Mouse (Mus musculus): ENCODE measurements around the gene Rfxank. TPM values are rescaled to one million over a fixed set of nuclear protein-coding genes. Genes with fewer than 3 reads are reported as not detected.
A peak's percentile ranks its signal among the peaks of the same experiment; 100 is the strongest.

The Rfxank gene
- 10 to 100 TPM; 13.6 to 18.9 (median 14.7) TPM for total RNA-seq (2022)

DNA sequence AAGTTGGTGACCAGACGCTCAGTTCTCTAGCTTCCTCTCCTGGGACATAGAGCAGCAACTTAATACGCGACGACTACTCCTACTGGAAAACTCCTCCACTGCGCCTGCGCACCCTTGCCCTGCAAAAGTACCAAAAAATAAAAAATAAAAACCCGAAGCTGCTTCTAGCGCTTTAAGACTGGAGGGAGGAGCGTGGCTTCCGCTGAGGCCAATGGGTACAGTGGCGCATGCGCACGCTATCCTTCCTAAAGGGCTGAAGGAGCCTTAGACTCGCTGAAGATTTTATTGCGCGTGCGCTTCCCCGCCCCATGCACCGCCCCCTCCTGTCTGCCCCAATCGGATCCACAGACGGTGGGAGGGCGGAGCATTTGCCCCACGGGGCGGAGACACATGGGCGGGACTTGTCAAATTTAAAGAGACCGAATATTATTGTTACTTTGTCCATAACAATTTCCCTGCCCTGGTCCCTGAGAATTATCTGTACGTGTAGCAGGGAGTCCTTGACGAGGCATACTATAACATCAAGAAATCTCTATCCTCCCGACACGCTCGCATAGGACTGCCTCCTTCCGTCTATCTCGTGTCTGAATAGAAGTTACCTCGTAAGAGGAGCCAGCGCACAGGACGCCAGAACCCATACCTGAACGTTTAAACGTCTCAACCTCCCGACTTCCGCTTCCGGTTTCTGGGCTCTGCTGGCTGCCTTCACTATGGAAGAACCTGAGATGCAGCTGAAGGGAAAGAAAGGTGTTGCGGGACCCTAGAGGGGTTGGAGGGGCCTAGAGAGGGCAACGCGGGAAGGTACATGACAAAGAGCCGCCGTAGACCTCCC lies at the start of gene Rfxank, which contains the start of the genes Borcs8 and Mef2b:
TSS of gene Rfxank (minus strand) at position 129 of the 832 bp plus-strand sequence.
TSS of gene Borcs8 (plus strand) at position 474 of the 832 bp plus-strand sequence.
TSS of gene Mef2b (plus strand) at position 686 of the 832 bp plus-strand sequence.
- DNase-seq (ENCODE audit: low spot score in 2 of 2) = peak; percentile 98 to 99

DNA sequence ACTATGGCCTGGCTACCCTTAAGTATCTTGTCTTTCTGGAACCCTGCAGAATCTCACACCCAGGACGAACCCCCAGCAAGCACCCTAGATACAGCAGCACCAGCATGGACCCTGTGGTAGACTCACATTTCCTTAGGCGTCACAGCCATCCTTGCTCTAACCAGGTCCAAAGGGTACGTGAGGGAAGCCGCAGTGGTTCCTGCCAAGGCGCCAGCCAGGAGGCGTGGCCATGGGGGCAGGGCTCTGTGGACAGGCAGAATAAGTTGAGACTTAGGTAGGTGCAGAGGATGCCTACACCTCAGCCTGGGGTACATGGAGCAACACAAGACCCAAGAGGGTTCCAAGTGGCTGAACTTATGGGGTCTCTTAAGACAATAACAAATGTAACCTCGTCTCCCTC lies 49.8 kb upstream of the Rfxank start:
- DNase-seq (ENCODE audit: low spot score in 2 of 2) = no peak

DNA sequence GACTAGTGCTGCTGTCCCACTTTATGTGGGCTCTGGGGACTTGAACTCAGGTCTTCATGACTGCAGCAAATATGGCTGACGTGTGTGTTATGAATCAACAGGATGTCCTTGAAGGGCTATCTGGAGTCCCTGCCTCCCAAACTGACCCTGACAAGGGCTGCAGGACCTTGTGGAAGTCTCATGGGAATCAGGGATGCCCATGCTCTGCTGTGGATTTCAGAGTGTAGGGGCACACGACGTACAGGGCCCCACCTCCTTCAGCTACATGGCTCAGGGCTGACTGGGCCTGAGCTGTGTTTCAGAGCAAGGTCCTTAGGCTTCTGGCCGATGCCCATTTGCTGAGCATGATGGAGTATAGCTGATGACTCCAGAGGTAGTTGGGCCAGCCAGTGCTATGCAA lies 44.2 kb upstream of the Rfxank start:
- no peak for DNase-seq (ENCODE audit: low spot score in 2 of 2)

DNA sequence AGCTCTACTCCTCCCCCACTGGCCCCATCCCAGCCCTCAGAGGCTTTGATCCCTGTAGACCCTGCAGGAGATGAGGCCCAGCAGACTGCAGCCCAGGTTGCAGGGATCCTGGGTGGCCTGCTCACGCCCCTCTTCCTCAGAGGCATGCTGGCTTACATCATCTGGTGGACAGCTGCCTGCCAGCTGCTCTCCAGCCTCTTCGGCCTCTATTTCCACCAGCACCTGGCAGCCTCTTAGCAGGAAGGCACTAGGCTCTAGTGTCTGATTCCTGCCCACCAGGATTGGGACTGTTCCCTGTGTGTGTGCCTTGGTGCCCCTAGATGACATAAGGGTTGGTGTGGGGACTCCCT lies 42.9 kb upstream of the Rfxank start:
- DNase-seq (ENCODE audit: low spot score in 2 of 2) = no peak

DNA sequence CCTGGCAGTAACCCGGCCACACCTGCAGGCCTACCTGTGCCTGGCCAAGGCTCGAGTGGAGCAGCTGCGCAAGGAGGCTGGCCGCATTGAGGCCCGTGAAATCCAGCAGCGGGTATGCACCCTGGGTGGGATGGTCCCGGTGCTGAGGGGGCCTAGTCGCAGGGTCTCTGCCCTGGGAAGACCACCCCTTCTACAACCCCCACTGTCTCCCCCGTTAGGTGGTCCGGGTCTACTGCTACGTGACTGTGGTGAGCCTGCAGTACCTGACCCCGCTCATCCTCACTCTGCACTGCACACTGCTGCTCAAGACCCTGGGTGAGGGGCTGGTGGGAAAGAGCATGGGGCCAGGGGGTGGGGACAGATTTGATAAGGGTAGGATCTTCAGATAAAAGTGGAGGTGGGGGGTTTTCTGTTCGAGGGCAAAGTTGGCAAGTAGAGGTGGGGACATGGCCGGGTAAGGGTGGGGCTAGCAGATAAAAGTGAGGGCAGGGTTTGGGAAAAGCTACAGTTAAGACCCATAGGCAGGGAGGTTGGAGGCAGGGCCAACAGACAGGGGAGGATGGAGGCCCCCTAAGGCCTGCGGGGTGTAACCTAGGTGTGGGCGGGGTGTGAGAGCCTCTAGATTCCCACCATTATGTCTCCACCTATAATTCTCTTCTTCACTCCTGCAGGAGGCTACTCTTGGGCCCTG lies 42.4 kb upstream of the Rfxank start:
- DNase-seq (ENCODE audit: low spot score in 2 of 2) = no peak

DNA sequence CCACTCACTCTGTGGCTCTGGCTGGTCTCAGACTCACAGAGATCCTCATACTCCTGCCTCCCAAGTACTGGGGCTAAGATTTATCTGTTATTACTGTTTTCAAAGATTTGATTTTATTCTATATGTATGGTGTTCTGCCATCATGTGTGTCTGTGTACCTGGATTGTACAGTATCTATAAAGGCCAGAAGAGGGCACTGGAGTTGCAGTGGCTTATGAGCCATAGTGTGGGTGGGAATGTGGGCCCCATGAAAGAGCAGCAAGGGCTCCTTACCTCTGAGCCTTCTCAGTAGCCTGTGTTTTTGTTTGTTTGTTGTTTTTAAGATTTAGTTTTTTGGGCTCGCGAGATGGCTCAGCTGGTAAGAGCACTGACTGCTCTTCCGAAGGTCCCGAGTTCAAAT lies 40.1 kb upstream of the Rfxank start:
- DNase-seq (ENCODE audit: low spot score in 2 of 2) = no peak

DNA sequence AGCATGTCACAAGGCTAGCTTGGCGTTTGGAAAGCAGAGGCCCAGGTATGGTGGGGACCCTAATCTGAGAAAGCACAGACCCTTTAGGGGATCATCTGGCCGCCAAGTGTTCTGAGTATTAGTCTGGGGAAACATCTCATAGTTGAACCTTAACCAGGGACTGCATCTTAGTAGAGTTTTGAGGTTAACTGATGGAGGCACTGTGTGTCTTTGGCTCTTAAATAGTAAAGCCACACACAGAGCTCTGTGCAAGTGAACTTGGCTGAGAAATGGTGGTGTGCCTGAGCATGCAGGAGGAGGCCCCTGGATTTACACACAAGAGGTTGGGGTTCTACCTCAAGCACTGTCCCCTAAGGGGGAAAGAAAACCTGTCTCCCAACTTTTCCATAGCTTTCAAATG lies 39.3 kb upstream of the Rfxank start:
- DNase-seq (ENCODE audit: low spot score in 2 of 2) = no peak

DNA sequence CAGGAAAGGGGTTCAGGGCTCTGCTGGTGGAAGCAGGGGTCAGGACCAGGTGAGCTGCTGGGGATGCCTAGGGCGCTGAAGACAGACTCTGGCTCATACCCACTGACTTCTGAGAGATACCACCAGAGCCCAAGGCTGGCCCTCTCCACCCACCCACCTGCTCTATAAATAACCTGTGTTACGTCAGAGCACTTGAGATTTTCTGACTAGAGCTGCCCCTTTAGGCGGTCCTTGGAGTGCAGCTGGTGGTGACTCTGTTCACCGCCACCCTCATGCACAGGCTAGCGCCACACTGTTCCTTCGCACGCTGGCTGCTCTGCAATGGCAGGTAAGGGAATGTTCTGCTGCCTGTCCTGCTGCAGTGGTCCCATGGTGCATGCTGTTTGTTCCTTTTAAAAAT lies 35.1 kb upstream of the Rfxank start:
- DNase-seq (ENCODE audit: low spot score in 2 of 2) = no peak

DNA sequence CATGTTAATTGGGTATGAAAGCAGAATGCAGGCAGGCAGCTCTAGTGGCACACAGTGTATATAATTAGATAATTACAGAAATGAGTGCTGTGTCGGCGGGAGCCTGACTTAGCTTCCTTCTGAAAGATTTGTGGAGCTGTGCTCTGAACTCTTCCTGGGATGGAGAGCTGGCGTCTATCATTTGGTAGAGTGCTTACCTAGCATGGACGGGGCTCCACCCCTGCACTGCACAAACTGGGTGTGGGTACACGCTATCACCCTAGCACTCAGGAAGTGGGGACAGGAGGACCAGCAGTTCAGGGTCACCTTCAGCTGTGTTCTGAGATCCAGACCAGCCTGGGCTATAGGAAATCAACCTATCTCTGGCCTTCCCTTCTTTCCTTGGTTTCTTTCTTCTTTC lies 34.4 kb upstream of the Rfxank start:
- no peak for DNase-seq (ENCODE audit: low spot score in 2 of 2)

DNA sequence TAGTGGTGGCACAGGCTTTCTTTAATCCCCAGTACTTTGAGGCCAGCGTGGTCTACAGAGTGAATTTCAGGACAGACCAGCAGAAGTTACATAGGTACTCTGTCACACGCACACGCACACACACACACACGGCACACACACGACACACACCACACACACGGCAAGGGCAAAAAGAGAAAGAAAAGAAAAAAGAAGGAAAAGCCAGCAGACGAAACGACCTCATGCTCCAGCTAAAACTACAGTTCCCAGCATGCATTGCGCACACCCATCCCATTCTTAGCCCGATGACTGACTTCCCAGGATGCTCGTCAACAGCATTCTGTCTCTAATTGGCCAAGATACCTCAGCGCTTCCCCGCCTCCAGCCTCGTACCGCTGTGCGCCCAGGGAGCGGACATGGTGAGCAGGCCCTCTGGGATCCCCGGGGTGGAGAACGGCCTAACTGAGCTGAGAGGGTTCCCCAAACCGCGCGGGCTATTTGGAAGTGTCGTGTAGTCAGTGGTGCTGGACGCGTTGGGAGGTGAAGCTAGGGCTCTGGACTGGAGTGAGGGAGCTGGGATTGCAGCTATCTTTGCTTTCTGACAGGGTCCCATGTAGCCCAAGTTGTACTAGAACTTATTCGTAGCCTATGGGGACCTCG lies 33.2 kb upstream of the Rfxank start, which contains the start of gene Tmem161a:
TSS of gene Tmem161a (plus strand) at position 314 of the 639 bp plus-strand sequence.
- peak; percentile 93 to 94 for DNase-seq (ENCODE audit: low spot score in 2 of 2)

DNA sequence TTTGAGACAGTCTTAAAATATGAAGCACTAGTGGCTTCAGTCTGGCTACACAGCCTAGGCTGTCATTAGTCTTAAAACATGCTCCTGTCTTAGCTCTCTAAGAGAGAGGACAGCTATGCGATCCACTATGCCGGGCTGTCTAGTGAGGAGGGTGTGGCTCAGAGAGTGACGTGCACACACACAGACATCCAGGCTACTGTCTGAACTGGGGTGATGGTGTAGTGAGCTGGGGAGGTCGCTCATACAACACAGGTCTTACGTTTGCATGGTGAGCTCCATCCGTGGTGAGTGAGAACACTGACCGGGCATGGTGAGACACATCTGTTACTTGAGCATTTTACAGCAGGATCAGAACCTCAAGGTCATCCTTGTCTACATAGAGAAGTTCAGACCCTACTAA lies 32.3 kb upstream of the Rfxank start:
- DNase-seq (ENCODE audit: low spot score in 2 of 2) = no peak

DNA sequence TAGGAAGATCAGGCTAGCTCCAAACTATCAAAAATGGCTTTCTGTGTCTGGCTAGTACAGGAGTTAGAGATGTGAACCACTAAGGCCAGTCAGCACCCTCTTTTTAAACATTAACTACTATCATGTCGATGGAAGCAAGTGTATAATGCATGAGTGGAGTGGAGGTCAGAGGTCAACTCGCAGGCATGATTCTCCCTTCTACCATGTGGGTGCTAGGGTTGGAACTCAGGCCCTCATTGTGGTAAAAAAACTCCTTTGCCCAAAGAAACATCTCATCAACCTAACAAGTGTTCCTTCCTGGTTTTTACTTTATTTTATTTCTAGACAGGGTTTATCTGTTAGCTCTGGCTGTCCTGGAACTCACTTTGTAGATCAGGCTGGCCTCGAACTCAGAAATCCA lies 31.8 kb upstream of the Rfxank start:
- no peak for DNase-seq (ENCODE audit: low spot score in 2 of 2)

DNA sequence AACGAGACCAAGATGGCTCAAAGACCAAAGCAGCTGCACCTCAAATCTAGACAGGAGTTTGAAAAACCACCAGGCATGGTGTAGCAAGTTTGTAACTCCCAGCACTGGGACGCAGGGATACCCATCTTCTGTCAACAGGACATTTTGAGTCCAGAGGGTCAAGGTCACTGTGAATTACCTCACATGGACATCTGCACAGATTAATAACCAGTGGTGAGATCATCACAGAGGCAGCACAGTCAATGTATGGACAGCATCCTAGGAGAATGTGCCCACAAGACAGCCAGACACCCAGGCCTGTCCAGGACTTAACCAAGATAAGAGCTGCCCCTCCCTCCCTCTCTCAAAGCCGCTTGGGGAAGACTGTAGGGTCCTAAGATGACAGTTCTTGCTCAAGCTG lies 31.2 kb upstream of the Rfxank start:
- no peak for DNase-seq (ENCODE audit: low spot score in 2 of 2)

DNA sequence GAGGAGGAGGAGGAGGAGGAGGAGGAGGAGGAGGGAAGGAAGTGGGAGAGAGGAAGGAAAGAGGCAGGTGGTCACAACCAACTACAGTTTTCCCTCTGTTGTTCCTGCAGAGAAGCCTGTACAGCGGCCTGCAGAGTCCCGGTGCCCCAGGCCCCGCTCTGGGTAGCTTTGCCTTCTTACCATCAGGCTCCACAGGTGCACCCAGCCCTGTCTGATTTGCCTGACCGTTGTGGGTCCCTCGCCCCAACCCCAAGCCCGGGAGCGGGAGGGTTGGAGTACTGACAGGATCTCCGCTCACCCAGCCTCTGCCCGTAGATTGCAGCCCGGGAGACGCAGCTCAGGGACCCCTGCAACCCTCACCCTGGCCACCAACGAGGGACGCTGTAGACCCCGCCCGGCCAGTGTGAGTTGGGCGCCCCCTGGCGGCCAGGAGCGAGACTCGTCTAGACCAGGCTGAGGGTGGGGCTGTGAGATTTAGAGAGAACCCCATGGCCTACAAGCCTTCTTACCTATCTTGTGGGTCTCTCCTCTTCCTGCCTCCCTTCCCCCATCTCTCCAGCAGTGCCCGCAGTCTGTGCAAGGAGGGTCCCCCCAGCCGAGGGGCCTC lies 27.7 kb upstream of the Rfxank start:
- peak in 1 of 2 experiments; percentile 41 for DNase-seq (ENCODE audit: low spot score in 2 of 2)

DNA sequence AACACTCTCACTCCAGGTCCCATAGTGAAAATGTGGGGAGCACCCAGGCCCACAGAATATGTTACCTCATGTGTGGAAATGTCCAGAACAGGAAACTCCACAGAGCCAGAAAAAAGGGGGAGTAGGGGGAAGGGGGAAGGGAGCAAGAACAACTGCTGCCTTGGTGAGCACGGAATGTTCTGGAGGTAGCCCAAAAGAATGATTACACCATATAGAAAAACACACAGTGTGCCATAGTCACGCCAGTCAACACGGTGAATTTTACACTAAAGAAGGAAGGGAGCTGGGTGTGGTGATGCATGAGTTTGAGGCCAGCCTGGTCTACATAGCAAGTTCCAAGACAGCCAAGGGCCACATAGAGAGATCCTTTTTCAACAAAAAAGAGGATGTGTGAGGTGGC lies 24.4 kb upstream of the Rfxank start:
- no peak for DNase-seq (ENCODE audit: low spot score in 2 of 2)

DNA sequence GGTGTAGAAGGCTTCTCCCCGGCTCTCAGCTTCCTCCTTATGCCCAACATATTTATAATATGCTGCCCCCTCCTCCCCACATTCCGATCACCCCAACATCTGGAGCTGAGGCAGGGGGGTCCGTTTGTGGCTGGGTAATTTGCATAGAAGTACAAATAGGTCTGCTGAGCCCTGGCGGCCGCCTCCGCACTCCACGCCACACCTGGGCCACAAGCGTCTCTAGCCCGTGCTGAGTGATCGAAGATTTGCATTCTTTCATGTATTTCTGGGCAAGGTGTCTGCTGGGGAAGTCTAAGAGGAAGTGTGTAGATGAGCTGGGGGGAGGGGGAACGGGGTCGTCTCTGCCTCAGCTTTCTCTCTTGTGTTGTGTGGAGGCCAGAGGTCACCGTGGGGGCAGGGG lies 21.1 kb upstream of the Rfxank start:
- DNase-seq (ENCODE audit: low spot score in 2 of 2) = no peak

DNA sequence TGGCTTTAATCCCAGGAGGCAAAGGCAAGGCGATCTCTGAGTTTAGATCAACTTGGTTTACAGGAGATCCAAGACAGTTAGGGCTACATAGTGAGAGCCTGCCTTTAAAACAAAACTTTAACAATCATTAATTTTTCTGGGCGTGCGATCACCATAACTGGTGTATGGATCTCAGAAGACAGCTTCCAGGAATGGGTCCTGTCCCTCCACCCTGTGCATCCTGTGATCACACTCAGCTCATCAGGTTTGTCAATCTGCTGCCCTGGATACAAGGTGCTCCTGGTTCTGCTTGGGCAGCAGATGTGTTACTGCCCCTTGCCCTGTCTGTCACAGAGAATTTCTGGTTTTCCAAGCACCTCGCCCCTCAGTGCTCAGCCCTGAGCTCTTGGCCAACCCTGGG lies 20.3 kb upstream of the Rfxank start:
- no peak for DNase-seq (ENCODE audit: low spot score in 2 of 2)

DNA sequence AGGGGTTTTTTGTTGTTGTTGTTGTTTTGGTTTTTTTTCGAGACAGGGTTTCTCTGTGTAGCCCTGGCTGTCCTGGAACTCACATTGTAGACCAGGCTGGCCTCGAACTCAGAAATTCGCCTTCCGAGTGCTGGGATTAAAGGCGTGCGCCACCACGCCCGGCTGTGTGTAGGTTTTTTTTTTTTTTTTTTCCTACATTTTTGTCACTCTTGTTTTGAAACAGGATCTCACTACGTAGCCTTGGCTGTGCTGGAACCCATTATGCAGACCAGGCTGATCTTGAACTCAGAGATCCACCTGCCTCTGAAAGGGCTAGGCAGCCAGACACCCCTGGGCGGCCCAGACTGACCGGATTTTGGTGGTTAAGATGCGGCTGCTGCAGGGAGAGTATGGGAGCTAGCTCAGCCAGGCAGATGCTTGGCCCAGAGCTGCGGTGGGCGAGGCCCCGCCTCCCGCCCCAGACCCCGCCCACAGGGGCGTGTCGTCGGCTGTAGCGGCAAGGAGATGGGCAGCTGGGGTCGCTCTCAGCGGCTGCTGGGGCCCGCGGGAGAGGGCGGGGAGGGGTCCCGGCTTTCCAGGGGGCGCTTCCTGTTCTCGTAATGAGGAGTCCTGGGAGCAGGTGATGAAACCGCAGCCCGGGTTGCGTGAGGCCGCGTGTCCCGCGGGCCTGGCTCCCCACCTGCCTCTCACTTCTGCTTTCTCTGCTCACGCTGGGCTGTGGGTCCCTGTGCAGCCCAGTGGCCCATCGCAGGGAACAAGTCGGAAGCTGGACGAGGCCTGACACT lies 19.3 kb upstream of the Rfxank start:
- no peak for DNase-seq (ENCODE audit: low spot score in 2 of 2)

DNA sequence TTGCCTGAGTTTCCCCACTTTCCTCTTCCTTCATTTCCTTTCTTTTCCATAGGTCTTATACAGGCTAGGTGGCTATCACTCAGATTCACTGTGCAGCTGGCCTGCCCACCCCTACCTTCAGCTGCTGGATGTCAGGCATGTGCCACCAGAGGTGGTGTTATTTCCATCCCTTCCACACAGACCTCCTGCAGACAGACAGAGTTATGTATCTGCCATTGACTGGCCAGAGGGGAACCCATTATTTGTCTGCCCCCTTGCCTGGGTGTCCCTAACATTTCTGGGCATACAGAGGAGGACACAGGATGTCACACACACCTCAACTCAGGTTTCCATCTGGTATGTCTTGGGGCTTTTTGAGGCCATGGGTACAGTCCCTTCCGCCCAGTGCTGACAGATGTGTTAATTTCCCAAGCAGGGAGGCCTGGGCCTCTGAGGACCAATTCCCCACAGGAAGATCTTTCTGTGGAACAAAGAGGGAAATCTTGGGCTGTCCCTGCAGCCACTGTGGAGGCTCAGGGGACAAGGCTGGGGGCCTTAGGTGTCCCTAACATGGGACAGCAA lies 18.4 kb upstream of the Rfxank start:
- no peak for DNase-seq (ENCODE audit: low spot score in 2 of 2)

DNA sequence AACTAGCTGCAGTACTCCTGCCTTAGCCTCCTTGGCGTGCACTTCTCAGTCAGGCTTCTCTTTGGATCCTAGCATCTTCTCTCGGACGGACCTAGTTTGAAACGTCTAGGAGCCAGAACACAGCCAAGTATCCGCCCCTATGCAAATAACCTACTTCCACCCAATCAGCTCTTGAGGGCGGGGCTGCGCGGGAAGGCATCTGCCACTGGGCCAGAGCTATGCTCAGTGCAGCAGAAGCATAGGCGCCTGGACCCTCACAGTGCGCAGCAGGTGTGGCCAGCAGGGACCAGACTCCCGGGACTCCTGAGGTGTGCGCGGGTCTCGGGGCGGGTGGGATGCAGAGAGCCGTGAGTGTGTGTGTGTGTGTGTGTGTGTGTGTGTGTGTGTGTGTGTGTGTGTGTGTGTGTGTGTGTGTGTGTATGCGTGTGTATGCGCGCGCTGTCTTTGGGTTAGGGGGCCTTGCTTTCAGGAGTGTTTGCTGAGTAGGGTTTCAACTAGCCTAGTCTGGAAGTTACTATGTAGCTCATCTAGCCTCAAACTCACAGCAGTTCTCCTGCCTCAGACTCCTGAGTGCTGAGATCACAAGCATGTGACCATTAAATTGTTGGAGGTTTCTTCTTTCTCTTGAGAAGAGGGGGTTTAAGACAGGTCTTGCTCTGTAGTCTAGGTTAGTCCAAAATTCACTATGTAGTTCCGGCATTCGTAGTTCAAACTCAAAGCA lies 13.7 kb upstream of the Rfxank start:
- DNase-seq (ENCODE audit: low spot score in 2 of 2) = no peak
